Comparison of ENCODE assay signal across 9 mouse cellular contexts in the genomic region with DNA sequence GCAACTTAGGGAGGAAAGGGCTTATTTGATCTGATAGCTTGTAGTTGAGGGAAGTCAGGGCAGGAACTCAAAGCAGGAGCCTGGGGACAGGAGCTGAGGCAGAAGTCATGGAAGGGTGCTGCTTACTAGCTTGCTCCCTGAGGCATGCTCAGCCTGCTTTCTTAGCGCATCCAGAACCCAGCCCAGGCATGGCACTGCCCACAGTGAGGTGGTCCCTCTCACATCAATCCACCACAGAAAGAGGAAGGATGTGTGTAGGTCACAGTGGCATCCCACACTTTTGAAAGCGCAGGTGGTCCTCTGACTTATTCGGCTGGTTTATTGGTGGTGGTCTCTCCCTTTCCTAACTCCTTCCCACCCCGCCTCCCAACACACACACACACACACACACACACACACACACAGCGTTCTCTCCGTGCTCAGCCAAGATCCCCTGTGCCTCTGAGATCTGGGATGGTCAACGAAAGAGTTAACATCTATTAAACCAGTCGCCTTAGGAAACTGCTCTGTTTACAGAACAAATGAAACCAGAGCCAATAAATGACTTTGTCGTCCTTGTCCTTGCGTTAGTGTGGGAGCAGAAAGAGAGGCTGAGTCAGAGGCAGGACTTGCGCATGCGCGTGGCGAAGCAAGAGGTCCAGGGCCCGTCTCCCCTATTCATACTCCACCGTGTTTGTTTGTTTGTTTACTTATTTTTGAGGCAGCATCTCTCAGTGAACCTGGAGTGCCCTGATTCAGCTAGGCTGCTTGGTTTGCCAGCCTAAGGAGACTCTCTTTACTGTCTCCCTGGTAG. TPM values are rescaled to one million over a fixed set of nuclear protein-coding genes. Genes with fewer than 3 reads are reported as not detected.
A peak's percentile ranks its signal among the peaks of the same experiment; 100 is the strongest.
DNase-seq lines count a peak whose midpoint lies in the region; ATAC-seq and TF ChIP-seq lines count a peak whose summit lies in the region.
"Had no signal": no experiment of that assay in that cellular context is flagged by ENCODE, and none has a peak within 500 bp of the region (broad histone marks: within the 10 kb centered on the region; RNA-seq: fewer than 3 reads in every experiment).

No protein-coding gene starts in this region.

- H3K4me2 ChIP-seq in heart, postnatal 0 days (ENCODE audit: low read depth, low read length), result no peak overlapping the region
- H3K4me2 ChIP-seq: embryonic facial prominence, embryonic 13.5 days had no signal

- H3K9me3 ChIP-seq in heart, postnatal 0 days (replicated peaks; ENCODE audit: control insufficient read depth, low read length), result no peaks in the 10 kb centered on the region
- no peaks in the 10 kb centered on the region for H3K9me3 ChIP-seq in limb, embryonic 10.5 days (replicated peaks)
- H3K9me3 ChIP-seq: embryonic facial prominence, embryonic 13.5 days had no signal

- H3K4me3 ChIP-seq in heart, postnatal 0 days (ENCODE audit: low read depth, low read length), result no peak overlapping the region
- no peak overlapping the region for H3K4me3 ChIP-seq in heart, adult 2 months
- no peak overlapping the region for H3K4me3 ChIP-seq in limb, embryonic 10.5 days
- H3K4me3 ChIP-seq: embryonic facial prominence, embryonic 13.5 days had no signal

- no peak for TF ChIP-seq POLR2A in heart, adult 2 months (IDR thresholded peaks at IDR 0.05; ENCODE audit: insufficient read depth, low read depth, low read length)

- no peak overlapping the region for H3K27ac ChIP-seq in heart, postnatal 0 days (ENCODE audit: low read depth)
- H3K27ac ChIP-seq in heart, adult 2 months, result no peak overlapping the region
- H3K27ac ChIP-seq in limb, embryonic 10.5 days, result peak overlapping the region; percentile 62
- H3K27ac ChIP-seq: embryonic facial prominence, embryonic 13.5 days had no signal

- TF ChIP-seq CTCF in heart, postnatal 0 days (IDR thresholded peaks at IDR 0.05; ENCODE audit: low read depth), result no peak
- no peak for TF ChIP-seq CTCF in heart, adult 2 months (IDR thresholded peaks at IDR 0.05)

- no peak for ATAC-seq in heart, postnatal 0 days (ENCODE audit: insufficient read depth, low read depth)

- no peaks in the 10 kb centered on the region for H3K79me2 ChIP-seq in heart, adult 2 months (replicated peaks; ENCODE audit: control insufficient read depth, insufficient read depth, low read length)

- H3K9ac ChIP-seq in heart, postnatal 0 days (replicated peaks; ENCODE audit: low read depth, low read length), result no peak overlapping the region
- no peak overlapping the region for H3K9ac ChIP-seq in heart, adult 2 months (ENCODE audit: low read depth, low read length)
- H3K9ac ChIP-seq: embryonic facial prominence, embryonic 13.5 days had no signal

- no peaks in the 10 kb centered on the region for H3K36me3 ChIP-seq in heart, postnatal 0 days (replicated peaks; ENCODE audit: control insufficient read depth, insufficient read depth, low read length)
- H3K36me3 ChIP-seq in heart, adult 2 months (ENCODE audit: control insufficient read depth, insufficient read depth, low read length), result no peaks in the 10 kb centered on the region
- no peaks in the 10 kb centered on the region for H3K36me3 ChIP-seq in limb, embryonic 10.5 days
- H3K36me3 ChIP-seq: embryonic facial prominence, embryonic 13.5 days had no signal

- WGBS in heart, postnatal 0 days, result 80% methylated on average over 16 of the region's 16 CpGs
- WGBS in heart, adult 2 months, result 82% methylated on average over 16 of the region's 16 CpGs
- WGBS in limb, embryonic 10.5 days, result 74% methylated on average over 16 of the region's 16 CpGs

- intact Hi-C loops in heart, adult 2 months (cut with DNase I), result no loop called here

- DNase-seq in heart, postnatal 0 days (ENCODE audit: low spot score), result peak; percentile 33
- DNase-seq in heart, adult 2 months, result no peak
- peak; percentile 38 to 73 for DNase-seq in urinary bladder, adult 18-20 months (ENCODE audit: low spot score in 2 of 2)
- DNase-seq in urinary bladder, postnatal 4 days (ENCODE audit: low spot score in 2 of 2), result no peak
- no peak for DNase-seq in limb, embryonic 10.5 days (ENCODE audit: low spot score)
- peak; percentile 51 to 71 for DNase-seq in urinary bladder, postnatal 36 days (ENCODE audit: low spot score in 2 of 2)
- no peak for DNase-seq in c-Kit-positive CD71-positive TER-119-positive erythroid progenitor cells, embryonic 14.5 days (ENCODE audit: low spot score)
- no peak for DNase-seq in gastrocnemius, postnatal 4 days (ENCODE audit: low spot score in 2 of 2)

- H3K27me3 ChIP-seq in heart, postnatal 0 days (ENCODE audit: control insufficient read depth, insufficient read depth, low read length), result no peaks in the 10 kb centered on the region
- no peaks in the 10 kb centered on the region for H3K27me3 ChIP-seq in heart, adult 2 months (ENCODE audit: control insufficient read depth, insufficient read depth, low read length)
- no peaks in the 10 kb centered on the region for H3K27me3 ChIP-seq in limb, embryonic 10.5 days (ENCODE audit: low read depth, poor library complexity, severe bottlenecking)
- H3K27me3 ChIP-seq: embryonic facial prominence, embryonic 13.5 days had no signal

- peaks cover 18% of the 10 kb centered on the region for H3K4me1 ChIP-seq in heart, postnatal 0 days (ENCODE audit: control insufficient read depth, insufficient read depth)
- peaks cover 3% of the 10 kb centered on the region for H3K4me1 ChIP-seq in heart, adult 2 months (ENCODE audit: control insufficient read depth, insufficient read depth, low read length)
- peaks cover 53% of the 10 kb centered on the region for H3K4me1 ChIP-seq in limb, embryonic 10.5 days

- no peak for TF ChIP-seq EP300 in heart, postnatal 0 days (IDR thresholded peaks at IDR 0.05; ENCODE audit: low read depth)
- TF ChIP-seq EP300 in heart, adult 2 months (IDR thresholded peaks at IDR 0.05; ENCODE audit: insufficient read depth, low read depth, low read length), result no peak

RNA-seq across cellular contexts. Expression of a gene that starts 49.1 kb away (rescaled TPM):
- 65.8 and 66.1 TPM in 2 replicates for total RNA-seq in heart, postnatal 0 days (2014; rRNA removed; ENCODE audit: low replicate concordance)
- 12.3 and 13.6 TPM in 2 replicates for polyA plus RNA-seq in heart, postnatal 0 days (2015; fragmentation: Nextera tagmentation; extraction: Ambion mirVana)
- total RNA-seq in heart, adult 2 months (2021), result 10 to 100 TPM; 42.9 to 45.4 TPM
- polyA plus RNA-seq in heart, adult 2 months (2012; rRNA removed), result 27.0 and 40.5 TPM in 2 replicates
- 11.0 and 13.9 TPM in 2 replicates for polyA plus RNA-seq in limb, embryonic 10.5 days (2016; fragmentation: Nextera tagmentation; extraction: Ambion mirVana)
- 10 to 100 TPM; 24.2 to 27.5 TPM for total RNA-seq in gastrocnemius, postnatal 4 days (2021)

RNA-seq across cellular contexts. Expression of a gene that starts 50.9 kb away (rescaled TPM):
- 5.5 and 12.6 TPM in 2 replicates for total RNA-seq in heart, postnatal 0 days (2014; rRNA removed; ENCODE audit: low replicate concordance)
- polyA plus RNA-seq in heart, postnatal 0 days (2015; fragmentation: Nextera tagmentation; extraction: Ambion mirVana), result 4.1 and 4.5 TPM in 2 replicates
- 1 to 10 TPM; 4.9 to 5.9 TPM for total RNA-seq in heart, adult 2 months (2021)
- polyA plus RNA-seq in heart, adult 2 months (2012; rRNA removed), result 1.5 and 2.6 TPM in 2 replicates
- 5.6 and 7.8 TPM in 2 replicates for polyA plus RNA-seq in limb, embryonic 10.5 days (2016; fragmentation: Nextera tagmentation; extraction: Ambion mirVana)
- total RNA-seq in gastrocnemius, postnatal 4 days (2021), result 1 to 10 TPM; 5.3 to 6.2 TPM

Comparison
In these comparisons a context has a peak if more than half of its experiments do, and no peak if none do; other contexts are left out.
1. DNase-seq: peak in heart, postnatal 0 days (single experiment), urinary bladder, adult 18-20 months (2 of 2) and urinary bladder, postnatal 36 days (2 of 2); none in heart, adult 2 months (0 of 2), urinary bladder, postnatal 4 days (0 of 2), limb, embryonic 10.5 days (single experiment), c-Kit-positive CD71-positive TER-119-positive erythroid progenitor cells, embryonic 14.5 days (single experiment) and gastrocnemius, postnatal 4 days (0 of 2).